In the genomic region with DNA sequence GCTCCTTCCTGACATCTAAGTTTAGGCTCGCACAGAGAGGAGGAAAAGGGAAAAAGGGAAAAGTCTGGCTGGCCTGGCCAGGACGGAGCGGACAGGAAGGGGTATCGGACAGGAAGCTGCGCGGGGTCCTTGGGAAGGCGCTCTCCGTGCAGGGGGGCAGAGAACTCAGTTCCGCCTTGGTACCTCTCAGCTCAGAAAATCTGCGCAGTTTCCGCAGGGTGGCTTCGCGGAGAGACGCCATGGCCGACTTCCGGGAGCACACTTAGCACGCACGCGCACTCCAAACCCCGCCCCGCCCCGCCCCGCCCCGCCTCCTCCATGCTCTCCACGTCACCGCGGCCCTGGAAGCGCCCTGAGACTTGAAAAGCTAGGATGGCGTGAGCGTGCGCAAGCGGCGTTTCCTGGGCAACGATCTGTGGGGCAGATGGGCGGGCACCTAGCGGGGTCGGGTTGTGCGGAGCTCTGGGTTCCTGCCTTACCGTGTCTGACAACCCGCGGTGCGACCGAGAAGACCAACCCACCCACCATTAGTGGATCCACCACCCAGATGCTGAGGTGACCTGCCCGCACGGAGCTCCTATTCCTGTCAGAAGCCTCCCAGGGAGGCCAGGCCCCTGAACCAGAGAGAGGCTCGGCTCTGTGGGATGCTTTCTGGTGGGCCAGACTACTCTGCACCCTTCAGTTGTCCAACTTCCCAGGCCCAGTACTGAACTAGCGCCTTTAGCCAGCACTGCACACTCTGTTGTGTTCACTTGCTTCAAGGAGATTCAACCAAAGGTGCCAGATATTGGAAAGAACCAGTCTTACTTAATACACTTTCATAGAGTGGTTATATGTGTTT, we compare ENCODE assay signal across 8 mouse cellular contexts. TPM values are rescaled to one million over a fixed set of nuclear protein-coding genes. Genes with fewer than 3 reads are reported as not detected.
DNase-seq lines count a peak whose midpoint lies in the region; ATAC-seq lines count a peak whose summit lies in the region.

TSS of gene Fpgt (minus strand) at position 288 of the 841 bp plus-strand sequence.
TSS of gene Lrriq3 (plus strand) at position 319 of the 841 bp plus-strand sequence.

- peak; percentile 99 for ATAC-seq in forebrain, embryonic 14.5 days
- ATAC-seq in neural tube, embryonic 15.5 days (ENCODE audit: low FRiP score) = peak; percentile 100

- WGBS in forebrain, embryonic 14.5 days = 1% methylated on average over 47 of the region's 47 CpGs
- WGBS in neural tube, embryonic 15.5 days = 1% methylated on average over 47 of the region's 47 CpGs

- peak within 1 kb of the TSS; percentile 85 for H3K27ac ChIP-seq in forebrain, embryonic 14.5 days (ENCODE audit: low read depth, low read length)
- peak within 1 kb of the TSS; percentile 93 for H3K27ac ChIP-seq in neural tube, embryonic 15.5 days (replicated peaks)

- intact Hi-C loops in heart, postnatal 14 days (cut with DNase I) = loop anchor here (5.0 kb wide), 2 partner anchors 36 to 496 kb away; partner anchors contain the start of genes Cryz, Tnni3k and Tyw3

- peak; percentile 94 for DNase-seq in ES-CJ7 (ENCODE audit: low read depth, low spot score)
- DNase-seq in cerebellum, adult 11 months = peak; percentile 89
- peak; percentile 95 for DNase-seq in forebrain, embryonic 14.5 days (ENCODE audit: low spot score)
- peak; percentile 87 to 91 for DNase-seq in heart, postnatal 14 days
- DNase-seq in layer of hippocampus, adult 11-12 months (ENCODE audit: low spot score) = peak; percentile 92
- DNase-seq in lung, adult 18-20 months = peak; percentile 91 to 94
- DNase-seq in testis, postnatal 14 days (ENCODE audit: low spot score) = peak; percentile 93

- peak within 1 kb of the TSS; percentile 62 for H3K4me2 ChIP-seq in forebrain, embryonic 14.5 days (ENCODE audit: low read length)
- peak within 1 kb of the TSS; percentile 72 for H3K4me2 ChIP-seq in neural tube, embryonic 15.5 days

- no peaks in the 10 kb centered on the region for H3K27me3 ChIP-seq in forebrain, embryonic 14.5 days (replicated peaks; ENCODE audit: control insufficient read depth, insufficient read depth, low read length)
- no peaks in the 10 kb centered on the region for H3K27me3 ChIP-seq in neural tube, embryonic 15.5 days (replicated peaks)

- H3K4me1 ChIP-seq in forebrain, embryonic 14.5 days (ENCODE audit: control insufficient read depth, insufficient read depth, low read length) = peaks cover 6% of the 10 kb centered on the region; the same call in 1 of the 2 replicates
- H3K4me1 ChIP-seq in neural tube, embryonic 15.5 days = peaks cover 9% of the 10 kb centered on the region

- H3K36me3 ChIP-seq in forebrain, embryonic 14.5 days (ENCODE audit: control insufficient read depth, insufficient read depth, low read length) = peaks cover 7% of the 10 kb centered on the region; the same call in 1 of the 2 replicates
- H3K36me3 ChIP-seq in neural tube, embryonic 15.5 days = no peaks in the 10 kb centered on the region

- no peaks in the 10 kb centered on the region for H3K9me3 ChIP-seq in forebrain, embryonic 14.5 days (replicated peaks; ENCODE audit: control insufficient read depth, low read length)
- H3K9me3 ChIP-seq in neural tube, embryonic 15.5 days (replicated peaks) = no peaks in the 10 kb centered on the region

- H3K4me3 ChIP-seq in forebrain, embryonic 14.5 days (ENCODE audit: low read depth, low read length) = peak within 1 kb of the TSS; percentile 40
- peak within 1 kb of the TSS; percentile 66 for H3K4me3 ChIP-seq in neural tube, embryonic 15.5 days (replicated peaks)

- peak within 1 kb of the TSS; percentile 78 for H3K9ac ChIP-seq in forebrain, embryonic 14.5 days (ENCODE audit: low read length)
- H3K9ac ChIP-seq in neural tube, embryonic 15.5 days (replicated peaks) = peak within 1 kb of the TSS; percentile 72

RNA-seq across cellular contexts. Expression of gene Fpgt, which starts in this region (rescaled TPM):
- 24.8 and 26.9 TPM in 2 replicates for polyA plus RNA-seq in forebrain, embryonic 14.5 days (2014; fragmentation: Nextera tagmentation; extraction: Ambion mirVana)
- 10 to 100 TPM in 1 of 2 experiments, 1 to 10 TPM in 1; 9.1 to 11.3 TPM for total RNA-seq in heart, postnatal 14 days (2021)
- 18.0 and 19.4 TPM in 2 replicates for polyA plus RNA-seq in neural tube, embryonic 15.5 days (2015; fragmentation: Nextera tagmentation; extraction: Ambion mirVana)

RNA-seq across cellular contexts. Expression of gene Lrriq3, which starts in this region (rescaled TPM):
- 1.2 and 1.8 TPM in 2 replicates for polyA plus RNA-seq in forebrain, embryonic 14.5 days (2014; fragmentation: Nextera tagmentation; extraction: Ambion mirVana)
- total RNA-seq in heart, postnatal 14 days (2021) = under 1 TPM; 0.22 to 0.43 TPM
- polyA plus RNA-seq in neural tube, embryonic 15.5 days (2015; fragmentation: Nextera tagmentation; extraction: Ambion mirVana) = 0.97 and 1.2 TPM in 2 replicates

Comparison
In these comparisons a context has a peak if more than half of its experiments do, and no peak if none do; other contexts are left out.
1. Peak in every context shown above with its lines: DNase-seq, ATAC-seq, H3K4me3 ChIP-seq and H3K27ac ChIP-seq.